Mouse (Mus musculus): Measurements from ENCODE around the gene Zfp512b. TPM values are rescaled to one million over a fixed set of nuclear protein-coding genes. Genes with fewer than 3 reads are reported as not detected.

Zfp512b gene
- polyA plus RNA-seq, 1 experiment, result 32.2 TPM

DNA sequence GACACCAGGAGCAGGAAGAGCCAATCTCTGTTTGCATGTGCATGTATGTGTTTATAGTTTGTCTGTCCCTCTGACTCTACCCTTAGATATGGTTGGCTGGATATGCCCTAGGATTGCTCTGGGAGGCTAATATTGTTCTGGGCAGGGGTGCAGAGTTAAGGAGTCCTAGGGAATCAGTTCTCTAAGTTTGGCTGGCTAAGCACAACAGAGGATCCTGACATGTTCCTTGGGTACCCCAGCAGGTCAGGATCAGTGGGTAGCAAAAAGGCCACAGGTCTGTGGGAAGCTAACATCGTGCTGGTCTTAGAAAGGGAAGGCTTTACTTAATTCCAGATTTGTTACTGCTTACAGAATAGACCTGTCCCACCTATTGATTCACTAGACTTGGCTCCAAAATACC lies 12.9 kb downstream of the Zfp512b start:
- peaks cover 8% of the 10 kb centered on the region; the same call in 1 of the 2 replicates for H3K4me1 ChIP-seq (ENCODE audit: control insufficient read depth, insufficient read depth, low read length)
- no peak overlapping the region for H3K27ac ChIP-seq (ENCODE audit: insufficient read depth, low read depth, low read length)
- no peaks in the 10 kb centered on the region for H3K36me3 ChIP-seq (ENCODE audit: control insufficient read depth, insufficient read depth, low read length)
- WGBS, result 85% methylated on average over 1 of the region's 1 CpGs
- no peak overlapping the region for H3K4me3 ChIP-seq (ENCODE audit: insufficient read depth, low read depth, low read length)
- H3K27me3 ChIP-seq (replicated peaks; ENCODE audit: control insufficient read depth, insufficient read depth, low read length), result no peaks in the 10 kb centered on the region
- no peak for DNase-seq
- TF ChIP-seq POLR2A (IDR thresholded peaks at IDR 0.05; ENCODE audit: low read depth, low read length), result no peak
- TF ChIP-seq CTCF (conservative IDR thresholded peaks at IDR 0.05; ENCODE audit: insufficient read depth, insufficient read length, low read depth, low read length), result no peak

DNA sequence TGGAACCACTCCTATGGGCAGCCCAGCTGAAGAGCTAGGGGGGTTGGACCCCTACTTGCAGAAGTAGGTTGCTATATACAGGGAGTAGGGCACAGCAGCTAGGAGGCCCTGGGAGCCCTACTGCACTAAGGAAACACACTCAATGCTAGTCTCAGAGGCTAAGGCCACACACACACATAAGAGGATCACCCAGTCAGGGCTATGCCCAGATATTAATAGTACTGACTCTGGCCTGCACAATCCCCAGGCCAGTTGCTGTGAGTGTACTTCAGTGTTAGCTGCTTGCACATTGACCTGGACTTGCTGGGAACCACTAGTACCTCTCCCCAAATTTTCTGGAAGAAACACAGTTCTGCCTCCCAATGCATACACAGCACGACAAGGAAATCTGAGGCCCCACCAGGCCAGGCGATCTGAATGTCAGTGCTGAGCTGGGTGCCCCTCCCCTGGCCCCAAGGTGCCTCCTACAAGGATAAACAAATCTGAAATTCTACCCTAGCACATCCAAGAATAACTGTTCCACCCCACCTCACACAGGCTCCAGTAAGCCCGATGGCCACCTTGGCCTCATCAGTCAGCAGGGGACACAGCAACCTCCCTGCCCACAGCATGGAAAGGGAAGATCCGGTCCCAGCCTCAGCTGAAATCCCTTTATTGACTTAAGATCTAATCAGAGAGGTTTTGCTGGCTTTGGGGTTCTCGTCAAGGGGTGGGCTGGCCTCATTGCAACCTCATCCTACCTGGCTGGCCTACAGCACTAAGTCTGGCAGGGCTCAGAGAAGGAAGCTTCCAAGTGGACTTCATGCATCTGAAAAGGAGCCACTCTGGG lies 13.6 kb downstream of the Zfp512b start:
- no peak for DNase-seq
- H3K4me3 ChIP-seq (ENCODE audit: insufficient read depth, low read depth, low read length), result no peak overlapping the region
- H3K27ac ChIP-seq (ENCODE audit: insufficient read depth, low read depth, low read length), result no peak overlapping the region
- no peaks in the 10 kb centered on the region for H3K36me3 ChIP-seq (ENCODE audit: control insufficient read depth, insufficient read depth, low read length)
- H3K4me1 ChIP-seq (ENCODE audit: control insufficient read depth, insufficient read depth, low read length), result peaks cover 8% of the 10 kb centered on the region; the same call in 1 of the 2 replicates
- WGBS, result 44% methylated on average over 5 of the region's 5 CpGs
- no peaks in the 10 kb centered on the region for H3K27me3 ChIP-seq (replicated peaks; ENCODE audit: control insufficient read depth, insufficient read depth, low read length)
- TF ChIP-seq POLR2A (IDR thresholded peaks at IDR 0.05; ENCODE audit: low read depth, low read length) (no peak), CTCF (conservative IDR thresholded peaks at IDR 0.05; ENCODE audit: insufficient read depth, insufficient read length, low read depth, low read length) (no peak)

DNA sequence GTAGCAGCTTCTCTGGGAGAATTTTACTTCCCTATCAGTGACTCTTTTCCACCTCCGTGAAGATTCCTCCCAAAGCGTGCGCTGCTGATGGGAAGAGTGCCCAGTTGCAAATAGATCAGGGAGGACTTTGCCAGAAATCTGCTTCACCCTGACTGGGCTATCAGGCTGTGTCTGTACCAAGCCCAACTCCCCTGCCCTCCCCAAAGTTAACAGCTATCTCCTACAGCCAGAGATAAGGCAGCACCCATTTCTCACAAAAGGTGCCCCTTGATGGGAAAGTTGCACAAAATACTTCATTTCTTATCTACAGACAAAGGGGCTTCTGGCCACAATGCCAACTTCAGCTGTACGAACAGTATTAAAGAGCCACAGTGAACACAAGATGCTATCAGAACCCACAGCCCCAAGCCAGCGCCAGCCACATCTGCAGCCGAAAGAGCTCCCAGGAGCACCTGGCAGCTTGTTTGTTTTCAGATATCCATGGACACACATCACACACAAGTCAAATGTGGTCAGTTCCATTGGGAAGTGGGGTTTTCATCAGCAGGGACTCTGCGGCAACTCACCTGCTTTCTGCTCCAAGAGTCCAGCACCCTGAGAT lies 14.5 kb downstream of the Zfp512b start:
- no peak overlapping the region for H3K27ac ChIP-seq (ENCODE audit: insufficient read depth, low read depth, low read length)

DNA sequence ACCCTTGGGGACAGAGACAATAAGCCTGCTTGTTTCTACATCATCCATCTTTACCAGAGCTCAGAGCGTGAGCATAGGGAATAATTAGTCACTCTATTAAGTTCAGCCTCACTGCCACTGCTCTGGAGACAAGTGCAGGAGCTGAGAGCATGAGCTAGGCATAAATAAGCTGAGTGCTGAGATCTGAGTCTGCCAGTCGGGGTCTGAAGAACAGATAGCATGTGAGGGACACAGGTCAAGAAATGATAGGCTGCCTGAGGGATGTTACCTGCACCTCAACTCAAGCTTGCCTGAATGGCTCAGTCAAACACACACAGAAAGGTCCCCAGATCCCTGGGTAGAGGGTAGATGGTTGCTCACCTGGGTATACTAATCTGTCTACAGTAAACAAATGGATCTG lies 15.5 kb downstream of the Zfp512b start:
- WGBS, result 64% methylated on average over 2 of the region's 2 CpGs
- Histone ChIP-seq H3K27me3 (replicated peaks; ENCODE audit: control insufficient read depth, insufficient read depth, low read length) (no peaks in the 10 kb centered on the region), H3K4me1 (ENCODE audit: control insufficient read depth, insufficient read depth, low read length) (peaks cover 6% of the 10 kb centered on the region; the same call in 1 of the 2 replicates), H3K4me3 (ENCODE audit: insufficient read depth, low read depth, low read length) (no peak overlapping the region), H3K27ac (ENCODE audit: insufficient read depth, low read depth, low read length) (no peak overlapping the region), H3K36me3 (ENCODE audit: control insufficient read depth, insufficient read depth, low read length) (no peaks in the 10 kb centered on the region)
- no peak for DNase-seq
- TF ChIP-seq POLR2A (IDR thresholded peaks at IDR 0.05; ENCODE audit: low read depth, low read length), result no peak

More for the DNA sequence above, 14.5 kb downstream of the Zfp512b start:
- Histone ChIP-seq H3K4me1 (ENCODE audit: control insufficient read depth, insufficient read depth, low read length) (peaks cover 8% of the 10 kb centered on the region; the same call in 1 of the 2 replicates), H3K4me3 (ENCODE audit: insufficient read depth, low read depth, low read length) (no peak overlapping the region), H3K36me3 (ENCODE audit: control insufficient read depth, insufficient read depth, low read length) (no peaks in the 10 kb centered on the region), H3K27me3 (replicated peaks; ENCODE audit: control insufficient read depth, insufficient read depth, low read length) (no peaks in the 10 kb centered on the region)
- DNase-seq, result no peak
- 75% methylated on average over 7 of the region's 7 CpGs for WGBS
- TF ChIP-seq CTCF (conservative IDR thresholded peaks at IDR 0.05; ENCODE audit: insufficient read depth, insufficient read length, low read depth, low read length) (no peak), POLR2A (IDR thresholded peaks at IDR 0.05; ENCODE audit: low read depth, low read length) (no peak)

- H3K36me3 ChIP-seq (ENCODE audit: control insufficient read depth, insufficient read depth, low read length), result no peaks in the 10 kb centered on the region
Observed at GRCm38 (mm10) chr2:181576613-181577012, 16.0 kb downstream of the Zfp512b start.

DNA sequence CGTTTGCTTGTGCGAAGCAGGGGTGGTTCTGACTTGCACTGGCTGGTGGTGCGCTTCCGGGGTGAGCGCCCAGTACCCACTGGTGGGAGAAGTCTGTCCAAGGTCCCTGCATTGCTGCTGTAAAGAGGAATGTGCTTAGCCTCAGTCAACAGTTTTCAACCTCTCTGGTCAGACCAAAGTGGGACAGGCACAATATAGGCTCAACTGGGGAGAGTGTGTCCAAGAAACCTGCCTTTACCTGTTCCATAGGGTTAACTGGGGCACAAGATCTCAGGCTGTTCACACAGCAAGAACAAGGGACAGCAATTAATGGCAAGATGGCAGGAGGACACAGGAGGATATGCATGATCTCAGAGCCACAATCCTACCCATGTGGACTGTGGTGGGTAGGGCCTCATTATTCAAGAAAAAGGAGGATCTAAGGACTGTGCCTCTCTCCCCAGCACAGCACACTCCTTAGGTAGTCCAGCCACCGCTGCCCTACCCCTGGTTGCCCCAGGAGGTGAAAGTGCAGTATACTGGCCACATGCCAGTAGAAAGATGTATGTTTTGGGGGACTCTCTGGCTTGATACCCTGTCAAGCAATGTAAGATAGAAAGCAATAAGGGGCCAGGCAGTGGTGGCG lies 17.6 kb downstream of the Zfp512b start:
- Histone ChIP-seq H3K27me3 (replicated peaks; ENCODE audit: control insufficient read depth, insufficient read depth, low read length) (no peaks in the 10 kb centered on the region), H3K36me3 (ENCODE audit: control insufficient read depth, insufficient read depth, low read length) (no peaks in the 10 kb centered on the region), H3K4me1 (ENCODE audit: control insufficient read depth, insufficient read depth, low read length) (no peaks in the 10 kb centered on the region), H3K4me3 (ENCODE audit: insufficient read depth, low read depth, low read length) (no peak overlapping the region), H3K27ac (ENCODE audit: insufficient read depth, low read depth, low read length) (no peak overlapping the region)
- no peak for TF ChIP-seq POLR2A (IDR thresholded peaks at IDR 0.05; ENCODE audit: low read depth, low read length)
- TF ChIP-seq CTCF (conservative IDR thresholded peaks at IDR 0.05; ENCODE audit: insufficient read depth, insufficient read length, low read depth, low read length), result no peak
- WGBS, result 85% methylated on average over 7 of the region's 7 CpGs
- no peak for DNase-seq

More at GRCm38 (mm10) chr2:181576613-181577012, 16.0 kb downstream of the Zfp512b start:
- Histone ChIP-seq H3K4me3 (ENCODE audit: insufficient read depth, low read depth, low read length) (no peak overlapping the region), H3K27me3 (replicated peaks; ENCODE audit: control insufficient read depth, insufficient read depth, low read length) (no peaks in the 10 kb centered on the region), H3K27ac (ENCODE audit: insufficient read depth, low read depth, low read length) (no peak overlapping the region), H3K4me1 (ENCODE audit: control insufficient read depth, insufficient read depth, low read length) (peaks cover 4% of the 10 kb centered on the region; the same call in 1 of the 2 replicates)
- 94% methylated on average over 2 of the region's 2 CpGs for WGBS
- no peak for DNase-seq
- TF ChIP-seq POLR2A (IDR thresholded peaks at IDR 0.05; ENCODE audit: low read depth, low read length), result no peak
- no peak for TF ChIP-seq CTCF (conservative IDR thresholded peaks at IDR 0.05; ENCODE audit: insufficient read depth, insufficient read length, low read depth, low read length)

GRCm38 (mm10) chr2:181573961-181574360 lies 18.6 kb downstream of the Zfp512b start:
- H3K4me3 ChIP-seq (ENCODE audit: insufficient read depth, low read depth, low read length), result no peak overlapping the region
- no peaks in the 10 kb centered on the region for H3K27me3 ChIP-seq (replicated peaks; ENCODE audit: control insufficient read depth, insufficient read depth, low read length)
- no peaks in the 10 kb centered on the region for H3K36me3 ChIP-seq (ENCODE audit: control insufficient read depth, insufficient read depth, low read length)
- no peak overlapping the region for H3K27ac ChIP-seq (ENCODE audit: insufficient read depth, low read depth, low read length)
- no peaks in the 10 kb centered on the region for H3K4me1 ChIP-seq (ENCODE audit: control insufficient read depth, insufficient read depth, low read length)
- 94% methylated on average over 9 of the region's 9 CpGs for WGBS
- no peak for DNase-seq
- TF ChIP-seq CTCF (conservative IDR thresholded peaks at IDR 0.05; ENCODE audit: insufficient read depth, insufficient read length, low read depth, low read length) (no peak), POLR2A (IDR thresholded peaks at IDR 0.05; ENCODE audit: low read depth, low read length) (no peak)
